Mouse (Mus musculus): ENCODE data around the gene Cmtm2b. TPM values are rescaled to one million over a fixed set of nuclear protein-coding genes. Genes with fewer than 3 reads are reported as not detected.
A peak's percentile ranks its signal among the peaks of the same experiment; 100 is the strongest.

Cmtm2b gene
- total RNA-seq, 2 experiments from 2014 or later: not detected

DNA sequence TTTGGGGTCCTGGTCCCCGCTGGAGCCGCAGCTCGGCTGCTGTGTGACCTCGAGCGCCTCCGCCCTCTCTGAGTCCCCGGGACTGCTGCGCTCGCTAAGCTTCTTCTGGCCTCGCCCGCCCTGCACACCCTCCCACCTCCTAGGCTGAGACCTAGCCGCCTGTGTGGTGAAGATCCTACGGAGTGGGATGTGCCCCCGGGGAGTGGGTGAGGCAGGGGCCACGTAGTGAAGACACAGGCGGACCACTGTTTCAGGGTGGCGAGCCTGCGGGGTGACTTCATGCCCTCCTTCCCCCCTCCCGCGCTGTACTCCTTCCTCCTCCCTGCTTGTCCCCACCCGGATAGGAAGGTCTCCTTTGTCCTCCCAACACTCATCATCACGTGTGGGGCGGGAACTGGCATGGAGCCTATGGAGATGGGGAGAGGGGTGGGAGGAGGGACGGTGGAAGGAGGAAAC is 19.1 kb downstream of the Cmtm2b start:
- intact Hi-C loops (cut with DNase I): loop anchor here (2.0 to 5.0 kb wide), 5 partner anchors 90 to 239 kb away; partner anchors contain the start of genes Car7, Cdh5, Cklf and Nae1

DNA sequence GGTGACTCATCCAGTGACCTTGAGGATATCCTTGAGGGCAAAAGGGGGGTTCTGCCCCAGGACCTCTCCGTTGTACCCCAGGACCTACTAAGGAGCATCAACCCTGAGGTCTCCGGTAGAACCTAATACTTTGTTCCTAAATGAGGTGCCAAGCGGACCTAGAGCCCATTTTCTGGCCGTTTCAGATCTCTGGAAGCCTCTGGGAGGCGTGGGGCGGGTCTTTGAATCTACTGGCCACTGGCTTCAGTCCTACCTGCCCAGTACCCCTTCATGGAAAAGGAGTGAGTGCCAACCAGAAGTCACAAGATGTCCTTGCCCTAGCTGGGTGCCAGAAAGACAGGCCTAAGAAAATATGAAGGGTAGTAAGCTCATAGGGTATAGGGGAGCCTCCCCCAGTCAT is 19.6 kb downstream of the Cmtm2b start:
- DNase-seq: no peak
- intact Hi-C loops (cut with DNase I): loop anchor here (2.0 to 5.0 kb wide), 5 partner anchors 91 to 239 kb away; partner anchors contain the start of genes Car7, Cdh5, Cklf and Nae1

More for the DNA sequence above, 19.1 kb downstream of the Cmtm2b start:
- peak; percentile 84 to 86 for DNase-seq

DNA sequence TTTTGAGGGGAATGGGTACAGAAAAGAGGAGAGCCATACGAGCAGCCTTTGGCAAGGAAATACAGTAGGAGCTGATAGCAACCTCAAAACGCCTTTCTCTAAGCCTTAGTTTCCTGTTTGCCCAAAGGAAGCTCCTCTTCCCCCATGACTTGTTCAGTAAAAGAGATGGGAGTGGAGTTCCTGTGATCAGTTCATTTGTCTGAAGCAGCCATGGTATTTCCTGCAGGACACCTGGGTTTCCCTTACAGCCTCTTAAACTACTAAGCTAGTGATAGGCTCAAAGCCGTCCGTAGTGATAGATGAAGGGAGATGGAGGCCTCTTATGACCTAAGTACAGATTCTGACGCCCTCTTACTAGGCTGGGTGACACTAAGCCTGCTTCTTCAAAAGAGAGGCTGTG is 20.4 kb downstream of the Cmtm2b start:
- DNase-seq: no peak
- intact Hi-C loops (cut with DNase I): loop anchor here (5.0 kb wide), 4 partner anchors 170 to 240 kb away; partner anchors contain the start of genes Car7, Cdh5 and Nae1

DNA sequence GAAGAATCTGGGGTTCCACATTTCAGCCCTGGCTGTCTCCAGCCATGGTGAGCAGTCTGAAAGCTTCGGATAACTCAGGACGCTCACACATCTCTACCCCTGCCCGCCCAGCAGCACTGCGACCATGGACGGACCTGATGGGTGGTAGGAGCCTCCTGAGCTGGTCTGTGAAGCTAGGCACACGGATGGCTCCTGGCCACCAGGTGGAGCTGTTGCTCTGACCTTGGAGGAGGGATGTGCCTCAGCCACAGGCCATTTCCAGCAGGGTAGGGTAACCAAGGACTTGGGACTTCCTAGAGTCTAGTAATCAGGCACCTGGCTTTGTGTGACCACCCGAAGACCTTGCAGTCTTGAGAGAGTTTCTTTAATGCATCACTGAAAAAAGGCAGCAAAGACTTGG is 21.9 kb downstream of the Cmtm2b start:
- intact Hi-C loops (cut with DNase I): loop anchor here (1.0 to 5.0 kb wide), 9 partner anchors 25 to 242 kb away; partner anchors contain the start of genes Car7, Cdh5, Cmtm4 and Dync1li2
- peak; percentile 89 to 94 for DNase-seq

DNA sequence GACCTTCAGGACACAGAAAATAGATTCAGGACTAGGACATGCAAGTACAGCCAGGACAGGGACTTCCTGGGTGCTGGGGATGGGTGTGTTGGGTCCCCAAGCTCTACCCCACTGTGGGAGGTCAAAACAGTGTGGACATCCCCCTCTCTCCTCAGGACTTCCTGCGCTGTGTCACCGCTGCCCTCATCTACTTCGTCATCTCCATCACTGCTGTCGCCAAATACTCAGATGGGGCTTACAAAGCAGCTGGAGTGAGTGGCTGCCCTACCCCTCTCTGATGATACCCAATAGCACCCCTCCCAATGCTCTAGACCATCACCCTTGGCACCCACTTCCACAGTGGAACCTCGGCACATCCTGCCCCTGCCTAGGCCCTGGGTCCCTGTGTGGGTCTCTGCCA is 22.6 kb downstream of the Cmtm2b start:
- DNase-seq: no peak
- intact Hi-C loops (cut with DNase I): loop anchor here (1.0 to 5.0 kb wide), 9 partner anchors 24 to 242 kb away; partner anchors contain the start of genes Car7, Cdh5, Cmtm4 and Dync1li2

DNA sequence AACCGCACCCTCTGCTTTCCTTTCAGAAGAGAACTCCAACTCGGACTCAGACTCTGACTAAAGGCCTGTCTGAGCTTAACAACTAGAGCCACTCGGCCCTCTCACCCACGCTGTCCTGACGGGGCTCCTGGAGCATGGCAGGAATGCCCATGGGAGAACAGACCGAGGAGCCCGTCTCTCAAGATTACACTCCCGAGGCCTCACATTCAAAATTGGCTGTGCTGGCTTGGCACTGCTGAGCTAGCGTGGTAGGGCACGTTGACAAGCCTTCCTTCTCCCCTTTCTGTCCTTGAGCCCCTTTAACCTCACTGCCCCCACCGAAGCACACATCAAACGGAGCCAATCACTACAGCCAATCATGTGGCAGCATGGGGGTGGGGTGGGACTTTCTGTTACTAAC is 24.7 kb downstream of the Cmtm2b start:
- intact Hi-C loops (cut with DNase I): no loop called here
- peak in 1 of 2 experiments; percentile 28 for DNase-seq

DNA sequence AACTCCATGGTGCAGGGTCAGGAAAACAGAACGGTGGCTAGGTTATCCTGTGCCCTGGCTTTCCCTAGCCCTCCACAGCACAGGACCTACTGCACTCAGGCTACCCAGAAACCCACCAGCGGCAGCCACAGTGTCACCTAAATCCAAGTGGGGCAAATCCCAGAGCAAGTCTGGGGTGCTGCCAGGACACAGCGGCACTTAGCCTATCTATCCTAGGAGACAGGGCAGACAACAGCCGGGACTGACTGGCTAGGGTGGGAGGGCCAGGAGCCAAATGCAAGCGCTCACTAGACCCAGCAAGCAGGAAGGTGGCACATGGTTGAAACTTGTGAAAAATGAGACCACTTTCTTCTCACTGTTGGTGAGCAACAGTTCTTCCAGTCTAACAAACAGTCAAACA is 26.9 kb downstream of the Cmtm2b start:
- intact Hi-C loops (cut with DNase I): no loop called here
- DNase-seq: peak; percentile 58 to 63

DNA sequence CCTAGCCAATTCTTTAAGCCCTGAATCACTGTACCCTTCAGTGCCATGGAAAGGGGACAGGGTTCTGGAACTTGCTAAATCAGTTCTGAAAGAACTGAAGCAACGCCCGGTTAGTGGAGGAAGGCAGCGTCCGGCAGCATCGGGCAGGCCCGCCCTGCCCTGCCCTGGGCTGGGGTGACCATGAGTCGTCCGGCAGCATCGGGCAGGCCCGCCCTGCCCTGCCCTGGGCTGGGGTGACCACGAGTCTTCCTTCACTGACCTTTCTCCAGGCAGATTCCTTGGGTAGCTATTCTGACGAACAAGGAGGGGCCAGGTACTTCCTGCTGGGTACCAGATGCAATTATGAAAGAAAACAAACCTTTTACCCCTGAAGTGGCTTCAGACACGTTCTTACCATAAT is 28.0 kb downstream of the Cmtm2b start:
- no peak for DNase-seq
- intact Hi-C loops (cut with DNase I): no loop called here

DNA sequence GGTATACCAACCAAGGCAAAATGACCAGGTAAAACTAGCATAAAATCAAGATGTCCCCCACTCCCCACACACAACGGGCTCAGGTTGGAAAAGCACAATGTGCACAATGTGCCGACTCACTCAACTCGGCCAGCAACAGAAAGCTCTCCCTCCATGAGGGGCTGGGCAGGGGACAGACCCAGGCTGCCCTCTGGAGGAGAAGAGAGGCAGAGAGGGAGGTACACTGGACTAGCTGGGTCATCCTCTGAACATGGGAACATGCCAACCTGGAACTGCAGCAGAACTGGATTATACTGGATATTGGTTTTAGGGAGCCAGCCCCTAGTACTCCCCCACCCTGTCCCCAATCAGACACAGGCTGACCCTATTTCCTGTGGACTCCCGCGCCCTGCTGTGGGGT is 31.2 kb downstream of the Cmtm2b start:
- intact Hi-C loops (cut with DNase I): no loop called here
- no peak for DNase-seq

DNA sequence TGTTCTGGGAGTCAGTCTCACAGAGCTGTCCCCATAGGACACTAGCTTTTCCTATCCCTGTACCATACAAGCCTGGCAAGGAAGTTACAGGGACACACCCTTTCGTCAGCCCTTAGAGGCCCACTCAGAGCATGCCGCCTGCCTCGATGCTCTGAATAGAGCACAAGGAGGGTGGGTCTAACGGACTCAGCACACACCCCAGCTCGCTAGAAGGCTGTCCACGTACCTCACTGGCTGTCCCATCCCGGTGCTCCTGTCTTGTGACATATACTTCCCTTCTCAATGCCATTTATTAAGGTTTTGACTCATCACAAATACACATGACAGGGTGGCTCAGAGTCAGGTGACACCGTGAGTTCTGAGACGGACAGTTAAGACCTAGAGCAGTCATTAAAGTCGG is 32.5 kb downstream of the Cmtm2b start:
- no peak for DNase-seq
- intact Hi-C loops (cut with DNase I): no loop called here

DNA sequence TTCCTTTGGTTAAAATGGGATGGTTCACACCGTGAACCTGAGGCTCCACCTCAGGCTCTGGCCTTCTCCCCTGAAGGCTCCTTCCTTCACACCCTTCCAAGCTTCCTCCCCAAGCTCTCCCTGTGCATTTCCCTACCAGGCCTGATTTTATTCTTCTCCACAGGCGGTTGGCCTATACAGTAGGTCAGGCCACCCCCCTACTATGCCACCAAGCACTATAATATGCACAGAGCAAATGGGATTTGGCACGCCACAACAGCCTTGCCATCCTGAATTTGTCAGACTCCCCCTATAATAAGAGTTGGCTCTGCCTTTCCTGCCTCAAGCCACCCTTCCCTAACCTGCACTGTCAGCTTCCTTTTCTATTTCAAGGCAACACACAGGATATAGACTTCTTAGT is 36.6 kb downstream of the Cmtm2b start:
- intact Hi-C loops (cut with DNase I): no loop called here
- DNase-seq: no peak

DNA sequence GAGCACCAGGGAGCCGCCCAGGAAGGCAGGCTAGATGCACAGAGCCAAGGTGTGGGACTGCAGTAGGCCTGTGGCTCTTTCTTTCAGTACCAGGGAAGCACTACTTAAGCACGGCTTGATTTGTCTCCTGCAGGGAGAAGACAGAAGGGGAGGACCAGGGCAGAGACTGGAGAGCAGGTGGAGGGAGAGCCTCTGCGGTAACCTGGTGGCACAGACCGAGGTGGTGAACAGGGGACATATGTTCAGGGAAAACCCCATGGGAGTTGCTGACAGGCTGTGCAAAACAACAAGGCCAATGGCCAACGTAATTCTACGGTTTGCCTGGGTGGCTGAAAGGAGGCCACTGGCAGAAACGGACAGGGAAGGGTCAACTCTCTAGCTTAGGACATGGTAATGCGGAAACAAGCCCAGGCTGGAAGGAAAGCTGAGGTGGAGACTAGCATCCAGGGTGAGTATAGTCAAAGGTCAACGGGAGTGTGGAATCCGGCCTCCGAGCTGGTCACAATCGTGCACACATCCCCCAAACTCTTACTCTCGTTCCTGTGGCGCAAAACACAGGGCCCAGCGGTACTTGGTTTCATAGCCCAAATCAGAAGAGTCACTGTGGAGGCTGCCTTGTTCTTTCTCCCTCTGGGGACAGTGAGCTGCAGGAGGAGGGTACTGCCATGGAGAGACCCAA is 37.9 kb downstream of the Cmtm2b start:
- intact Hi-C loops (cut with DNase I): no loop called here
- DNase-seq: no peak

DNA sequence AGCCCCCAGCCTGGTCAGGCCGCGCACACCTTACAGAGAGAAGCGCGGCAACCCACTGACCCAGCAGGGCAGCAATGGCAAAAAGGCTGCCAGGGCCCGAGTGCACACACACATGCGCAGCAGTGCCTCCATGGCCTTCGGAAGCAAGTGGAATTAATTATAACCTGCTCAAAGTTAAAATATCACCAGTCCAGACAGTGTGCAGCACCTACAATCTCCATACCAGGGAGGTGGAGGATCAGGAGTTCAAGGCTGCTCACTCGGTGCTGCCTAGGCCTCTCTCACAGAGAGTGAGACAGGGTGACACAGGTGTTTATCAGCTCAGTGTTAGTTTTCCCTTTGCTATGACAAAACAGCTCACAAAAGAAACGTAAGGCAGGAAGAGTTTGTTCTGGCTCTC is 43.7 kb downstream of the Cmtm2b start:
- DNase-seq: no peak
- intact Hi-C loops (cut with DNase I): no loop called here

DNA sequence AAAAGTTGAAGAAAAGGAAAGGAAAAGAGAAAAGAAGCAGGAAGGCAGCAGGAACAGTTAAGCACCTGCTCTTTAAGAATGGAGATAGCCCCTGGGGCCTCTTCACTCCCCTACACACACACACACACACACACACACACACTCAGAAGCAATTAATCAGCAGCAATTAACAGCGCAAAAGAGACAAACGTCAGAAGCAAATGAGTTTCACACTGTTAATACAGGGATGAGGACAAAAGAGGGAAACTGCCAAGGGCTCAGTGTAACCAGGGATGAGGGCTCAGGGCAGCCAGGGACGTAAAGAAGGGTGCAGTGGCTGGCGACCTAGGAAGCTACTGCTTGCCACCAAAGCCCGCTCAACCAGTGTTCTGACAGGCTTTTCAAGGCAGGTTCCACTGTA is 45.4 kb downstream of the Cmtm2b start:
- no peak for DNase-seq
- intact Hi-C loops (cut with DNase I): no loop called here

DNA sequence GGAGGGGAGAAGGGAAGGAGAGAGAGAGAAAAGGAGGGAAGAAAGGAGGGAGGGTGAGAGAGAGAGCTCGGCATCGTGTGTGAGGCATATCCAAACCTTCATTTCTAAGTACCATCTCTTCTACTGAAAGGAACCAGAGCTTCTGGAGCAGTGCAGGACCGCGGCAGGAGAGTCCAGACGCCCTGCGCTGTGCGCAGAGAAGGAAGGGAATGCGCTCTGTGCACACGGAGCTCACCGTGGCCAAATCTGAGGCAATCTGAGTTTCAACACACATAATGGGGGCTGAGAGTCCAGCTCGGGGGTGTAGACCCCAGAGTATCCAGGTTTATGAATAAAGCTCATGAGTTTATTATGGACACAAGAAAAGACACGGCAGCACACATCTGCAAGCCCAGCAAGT is 47.6 kb downstream of the Cmtm2b start:
- DNase-seq: no peak
- intact Hi-C loops (cut with DNase I): loop anchor here (2.0 kb wide), 1 partner anchor 25 kb away; no protein-coding TSS in a partner anchor

DNA sequence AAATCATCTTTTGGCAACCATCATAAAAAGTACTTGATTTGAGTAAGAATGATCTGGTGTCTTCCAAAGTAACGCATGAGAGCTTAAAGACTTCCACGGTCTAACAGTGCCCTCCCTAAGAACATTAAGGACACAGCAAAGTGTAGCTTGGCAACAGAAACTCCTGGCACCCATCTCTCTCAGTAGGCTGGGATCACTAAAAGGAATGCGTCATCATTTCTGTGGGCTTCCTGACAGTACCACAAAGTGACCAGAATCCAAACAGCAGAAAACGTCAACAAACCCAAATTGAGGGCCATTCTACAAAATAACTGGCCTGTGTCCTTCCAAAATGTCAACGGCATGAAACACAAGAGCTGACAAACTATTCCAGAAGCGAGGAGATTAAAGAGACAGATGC is 48.0 kb downstream of the Cmtm2b start:
- DNase-seq: peak in 1 of 2 experiments; percentile 40
- intact Hi-C loops (cut with DNase I): no loop called here

DNA sequence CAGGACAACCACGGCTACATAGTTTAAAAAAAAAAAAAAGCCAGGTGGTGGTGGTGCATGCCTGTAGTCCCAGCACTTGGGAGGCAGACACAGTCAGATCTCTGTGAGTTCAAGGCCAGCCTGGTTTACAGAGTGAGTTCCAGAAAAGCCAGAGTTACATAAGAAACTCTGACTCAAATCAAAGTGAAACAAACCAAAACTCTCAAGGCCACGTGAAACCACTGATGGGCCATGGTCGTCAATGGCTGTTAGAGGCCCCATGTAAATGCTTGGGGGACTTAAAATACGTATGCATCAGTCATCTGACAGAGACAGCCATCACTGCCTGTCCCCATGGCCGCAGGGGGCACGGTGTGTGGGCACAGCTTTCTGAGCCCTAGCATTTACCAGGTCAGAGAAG is 49.1 kb downstream of the Cmtm2b start:
- intact Hi-C loops (cut with DNase I): no loop called here
- no peak for DNase-seq

DNA sequence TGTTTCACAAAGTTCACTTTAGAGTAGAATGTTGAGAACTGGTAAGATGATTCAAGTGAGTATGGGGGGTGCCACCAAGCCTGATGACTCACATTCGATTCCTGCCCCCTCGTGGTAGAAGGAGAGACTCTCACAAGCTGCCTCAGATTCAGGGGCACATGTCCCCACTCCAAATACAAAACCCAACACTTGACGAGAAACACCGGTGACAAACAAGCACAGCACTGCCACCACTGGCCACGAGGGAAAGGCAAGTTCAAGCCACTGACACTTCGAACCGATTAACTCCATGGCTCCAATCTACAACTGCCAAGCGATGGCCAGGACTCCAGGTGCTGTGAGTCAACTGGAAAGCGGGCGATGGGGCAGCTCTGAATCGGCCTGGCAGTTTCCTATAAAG is 51.7 kb downstream of the Cmtm2b start:
- DNase-seq: peak; percentile 29 to 47

DNA sequence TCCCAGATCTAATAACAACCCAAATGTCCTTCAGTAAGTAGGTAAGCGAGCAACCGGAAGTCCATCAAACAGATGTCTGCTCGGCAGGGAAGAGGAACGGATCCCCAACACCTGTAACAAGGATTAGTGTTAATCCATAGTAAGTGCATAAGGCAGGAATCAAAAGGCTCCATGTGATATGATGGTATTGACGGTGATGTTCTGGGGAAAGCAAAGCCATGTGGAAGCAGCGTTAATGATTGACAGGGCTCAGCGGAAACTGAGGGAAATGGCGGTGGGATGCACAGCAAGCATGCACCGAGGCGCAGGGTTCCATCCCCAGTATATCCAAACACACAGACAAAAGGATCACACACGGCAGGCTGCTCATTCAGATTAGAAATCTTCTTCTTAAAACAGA is 52.2 kb downstream of the Cmtm2b start:
- intact Hi-C loops (cut with DNase I): no loop called here
- DNase-seq: no peak

More for the DNA sequence above, 51.7 kb downstream of the Cmtm2b start:
- intact Hi-C loops (cut with DNase I): no loop called here

DNA sequence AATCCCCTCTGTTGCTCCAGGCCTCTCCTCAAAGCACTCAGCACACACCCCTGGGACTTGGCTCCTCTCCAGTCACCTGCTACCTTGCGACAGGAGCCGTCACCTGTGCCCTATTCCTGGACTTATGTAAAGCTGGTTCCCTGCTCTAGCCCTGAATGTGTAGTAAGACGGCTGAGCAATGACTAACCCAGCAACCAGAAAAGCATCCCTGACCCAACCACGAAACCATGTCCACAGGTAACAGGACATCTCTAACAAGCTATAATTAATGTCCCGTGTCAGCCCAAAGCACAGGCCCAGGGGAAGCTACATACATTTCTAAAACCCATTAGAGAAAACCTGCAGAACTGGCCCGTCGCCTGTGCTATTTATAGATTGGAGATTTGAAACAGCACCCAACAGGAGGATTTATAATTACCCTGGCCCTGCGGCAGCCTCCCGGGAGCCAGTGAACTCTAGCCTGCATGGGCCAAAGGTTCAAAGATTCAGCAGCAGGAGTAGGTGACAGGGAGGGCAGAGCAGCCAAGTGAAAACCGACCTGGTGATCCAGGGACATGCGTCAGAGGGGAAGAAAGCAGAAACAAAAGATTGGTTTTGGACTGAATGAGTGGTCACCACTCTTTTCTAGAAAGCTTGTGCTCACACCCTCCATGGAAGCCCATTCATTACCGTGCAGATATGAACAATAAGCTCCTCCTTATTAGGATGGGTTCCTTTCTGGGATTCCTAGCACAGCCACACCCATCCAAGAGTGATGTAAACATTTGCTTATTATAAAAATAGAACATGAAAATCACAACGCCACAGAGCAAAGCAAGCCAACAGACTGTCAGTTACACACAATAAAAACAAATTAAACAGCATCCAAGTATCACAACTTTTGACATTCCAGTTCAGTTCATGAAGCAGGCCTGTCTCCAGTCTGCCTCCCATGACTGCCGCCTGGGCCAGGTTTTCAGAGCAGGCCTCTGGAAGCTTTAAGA is 53.1 kb downstream of the Cmtm2b start:
- peak; percentile 74 to 81 for DNase-seq
- intact Hi-C loops (cut with DNase I): no loop called here

DNA sequence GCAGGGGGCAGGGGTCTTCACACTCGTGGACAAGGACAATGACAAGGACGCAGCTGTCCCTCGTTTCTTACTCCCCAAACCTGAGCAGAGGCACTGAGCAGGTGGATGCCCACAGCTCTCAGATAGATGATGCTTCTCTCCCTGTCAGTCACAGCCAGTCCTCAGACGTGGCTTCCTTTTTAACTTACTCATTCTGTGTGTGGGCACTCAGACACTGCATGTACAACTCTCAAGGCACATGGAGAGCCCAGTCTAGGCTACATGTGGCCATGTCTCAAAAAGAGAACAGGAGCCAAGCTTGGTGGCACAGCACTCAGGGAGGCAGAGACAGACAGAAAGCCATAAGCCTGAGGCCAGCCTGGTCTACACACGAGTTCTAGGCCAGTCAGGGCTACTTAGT is 53.9 kb downstream of the Cmtm2b start:
- no peak for DNase-seq
- intact Hi-C loops (cut with DNase I): no loop called here
